Mouse (Mus musculus): Measurements from ENCODE around the gene Chrng. TPM values are rescaled to one million over a fixed set of nuclear protein-coding genes. Genes with fewer than 3 reads are reported as not detected.

The Chrng gene
- polyA plus RNA-seq, 1 experiment from 2014 or later = 0.36 TPM

DNA sequence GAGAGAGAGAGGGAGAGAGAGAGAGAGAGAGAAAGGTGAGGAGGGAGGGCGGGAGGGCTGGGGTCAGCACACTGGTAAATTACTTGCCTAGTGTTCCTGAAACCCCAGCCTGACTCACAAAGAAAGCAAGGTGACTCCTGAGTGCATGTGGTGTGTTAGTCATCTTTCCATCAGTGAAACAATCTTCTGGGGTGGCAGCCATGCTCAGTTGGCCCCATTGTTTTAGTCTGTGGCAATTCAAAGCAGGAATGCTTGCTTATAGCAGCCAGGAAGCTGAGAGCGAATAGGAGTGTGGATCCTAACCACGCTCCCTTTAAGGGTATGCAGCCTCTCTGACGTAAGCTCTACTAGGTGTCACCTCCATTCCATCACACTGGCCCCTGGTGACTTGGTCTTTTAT lies 50.7 kb downstream of the Chrng start:
- TF ChIP-seq EP300 (optimal IDR thresholded peaks at IDR 0.05) (no peak), CTCF (IDR thresholded peaks at IDR 0.05; ENCODE audit: low read depth) (no peak)
- ATAC-seq (ENCODE audit: low FRiP score, low TSS enrichment) (no peak), DNase-seq (ENCODE audit: low spot score) (no peak)
- Histone ChIP-seq H3K9me3 (ENCODE audit: control insufficient read depth, low read length) (no peaks in the 10 kb centered on the region), H3K4me3 (ENCODE audit: low read depth, low read length) (no peak overlapping the region), H3K36me3 (ENCODE audit: control insufficient read depth, insufficient read depth, low read length) (no peaks in the 10 kb centered on the region), H3K27me3 (ENCODE audit: control insufficient read depth, insufficient read depth, low read length) (0 out of 2 replicates have a peak, but pooled peaks cover 3% of the 10 kb centered on the region), H3K4me2 (replicated peaks; ENCODE audit: low read depth) (no peak overlapping the region), H3K27ac (replicated peaks) (no peak overlapping the region), H3K9ac (ENCODE audit: low read length) (no peak overlapping the region), H3K4me1 (replicated peaks; ENCODE audit: control insufficient read depth, insufficient read depth) (no peaks in the 10 kb centered on the region)
- WGBS = 63% methylated on average over 4 of the region's 4 CpGs

DNA sequence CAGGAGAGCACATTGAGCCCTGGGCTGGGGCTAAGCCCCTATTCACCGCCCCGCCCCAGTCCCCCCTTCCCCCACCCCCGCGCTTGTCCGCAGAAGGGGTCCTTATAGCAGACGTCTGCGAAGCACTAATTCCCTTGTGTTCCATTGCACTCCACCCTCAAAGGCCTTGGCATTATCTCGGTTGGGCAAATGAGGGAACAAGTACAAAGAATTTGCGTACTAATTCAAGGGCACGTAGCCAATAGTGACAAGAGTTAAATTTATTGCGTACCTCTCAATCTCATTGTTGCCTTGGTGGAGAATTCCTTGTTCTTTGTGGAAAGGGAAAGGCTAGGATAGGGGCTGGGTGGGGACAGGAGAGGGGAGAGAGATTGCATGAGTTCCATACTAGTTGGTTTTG lies 53.2 kb downstream of the Chrng start:
- no peak overlapping the region for H3K4me3 ChIP-seq (ENCODE audit: low read depth, low read length)
- no peaks in the 10 kb centered on the region for H3K36me3 ChIP-seq (ENCODE audit: control insufficient read depth, insufficient read depth, low read length)
- 17% methylated on average over 11 of the region's 11 CpGs for WGBS
- TF ChIP-seq CTCF (IDR thresholded peaks at IDR 0.05; ENCODE audit: low read depth) = no peak
- TF ChIP-seq EP300 (optimal IDR thresholded peaks at IDR 0.05) = no peak
- H3K9me3 ChIP-seq (ENCODE audit: control insufficient read depth, low read length) = no peaks in the 10 kb centered on the region
- no peak overlapping the region for H3K27ac ChIP-seq (replicated peaks)
- no peak overlapping the region for H3K9ac ChIP-seq (ENCODE audit: low read length)
- H3K4me2 ChIP-seq (replicated peaks; ENCODE audit: low read depth) = no peak overlapping the region
- ATAC-seq (ENCODE audit: low FRiP score, low TSS enrichment) = no peak
- no peak for DNase-seq (ENCODE audit: low spot score)
- H3K4me1 ChIP-seq (replicated peaks; ENCODE audit: control insufficient read depth, insufficient read depth) = no peaks in the 10 kb centered on the region
- H3K27me3 ChIP-seq (ENCODE audit: control insufficient read depth, insufficient read depth, low read length) = 0 out of 2 replicates have a peak, but pooled peaks cover 5% of the 10 kb centered on the region

DNA sequence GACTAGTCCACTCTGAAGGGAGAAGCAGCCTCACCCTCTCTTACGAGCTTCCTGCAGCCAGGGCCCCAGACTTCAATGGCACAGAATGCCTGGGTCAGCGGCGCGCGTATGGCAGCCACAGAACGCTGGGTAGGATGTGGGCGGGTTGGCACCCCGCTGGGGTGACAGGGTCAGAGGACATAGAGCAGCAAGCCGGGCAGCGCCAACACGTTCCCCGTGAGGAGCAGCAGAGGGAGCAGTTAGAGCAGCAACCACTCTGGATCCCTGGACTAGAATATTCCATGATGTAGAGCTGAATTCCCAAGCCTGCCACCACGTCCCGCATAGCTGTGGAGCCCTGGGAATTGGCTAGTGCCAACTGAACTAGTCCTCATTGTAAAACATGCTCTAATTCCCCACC lies 54.0 kb downstream of the Chrng start:
- Histone ChIP-seq H3K27ac (replicated peaks) (no peak overlapping the region), H3K4me2 (replicated peaks; ENCODE audit: low read depth) (no peak overlapping the region), H3K27me3 (ENCODE audit: control insufficient read depth, insufficient read depth, low read length) (0 out of 2 replicates have a peak, but pooled peaks cover 5% of the 10 kb centered on the region), H3K9ac (ENCODE audit: low read length) (no peak overlapping the region), H3K4me1 (replicated peaks; ENCODE audit: control insufficient read depth, insufficient read depth) (no peaks in the 10 kb centered on the region), H3K4me3 (ENCODE audit: low read depth, low read length) (no peak overlapping the region), H3K9me3 (ENCODE audit: control insufficient read depth, low read length) (no peaks in the 10 kb centered on the region), H3K36me3 (ENCODE audit: control insufficient read depth, insufficient read depth, low read length) (no peaks in the 10 kb centered on the region)
- no peak for ATAC-seq (ENCODE audit: low FRiP score, low TSS enrichment)
- 18% methylated on average over 14 of the region's 14 CpGs for WGBS
- peak; percentile 19 for DNase-seq (ENCODE audit: low spot score)
- TF ChIP-seq CTCF (IDR thresholded peaks at IDR 0.05; ENCODE audit: low read depth) (peak; percentile 50), EP300 (optimal IDR thresholded peaks at IDR 0.05) (no peak)

DNA sequence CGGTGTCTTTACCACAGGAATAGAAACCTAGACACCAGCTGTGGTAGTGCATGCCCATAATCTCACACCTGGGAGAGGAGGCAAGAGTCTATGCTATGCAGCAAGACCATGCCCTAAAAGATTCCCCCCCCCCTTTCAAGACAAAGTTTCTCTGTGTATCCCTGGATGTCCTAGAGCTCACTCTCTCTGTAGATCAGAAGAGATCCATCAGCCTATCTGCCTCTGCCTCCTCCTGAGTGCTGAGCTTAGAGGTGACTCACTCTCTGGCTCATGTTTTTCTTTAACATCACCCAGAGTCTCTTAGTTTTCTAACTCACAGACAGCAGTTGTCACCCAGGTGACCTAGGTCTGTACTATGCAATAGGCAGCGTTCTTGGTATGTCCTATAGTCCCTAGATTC lies 54.9 kb downstream of the Chrng start:
- no peak overlapping the region for H3K27ac ChIP-seq (replicated peaks)
- H3K9me3 ChIP-seq (ENCODE audit: control insufficient read depth, low read length) = no peaks in the 10 kb centered on the region
- H3K36me3 ChIP-seq (ENCODE audit: control insufficient read depth, insufficient read depth, low read length) = no peaks in the 10 kb centered on the region
- ATAC-seq (ENCODE audit: low FRiP score, low TSS enrichment) = no peak
- peaks cover 9% of the 10 kb centered on the region; the same call in 1 of the 2 replicates for H3K27me3 ChIP-seq (ENCODE audit: control insufficient read depth, insufficient read depth, low read length)
- H3K4me1 ChIP-seq (replicated peaks; ENCODE audit: control insufficient read depth, insufficient read depth) = 0 out of 2 replicates have a peak, but pooled peaks cover under 1% of the 10 kb centered on the region
- H3K9ac ChIP-seq (ENCODE audit: low read length) = no peak overlapping the region
- H3K4me2 ChIP-seq (replicated peaks; ENCODE audit: low read depth) = no peak overlapping the region
- TF ChIP-seq CTCF (IDR thresholded peaks at IDR 0.05; ENCODE audit: low read depth) (no peak), EP300 (optimal IDR thresholded peaks at IDR 0.05) (no peak)
- whole genome bisulfite sequencing = 69% methylated on average over 2 of the region's 2 CpGs
- no peak overlapping the region for H3K4me3 ChIP-seq (ENCODE audit: low read depth, low read length)
- no peak for DNase-seq (ENCODE audit: low spot score)

Other genes with a start within 250 kb of the Chrng start
- not detected in 2 replicates for gene Alppl2, start 114.7 kb upstream of the Chrng start, polyA plus RNA-seq (2015; fragmentation: Nextera tagmentation; extraction: Ambion mirVana)
- gene Alpi, start 103.1 kb upstream of the Chrng start, polyA plus RNA-seq (2015; fragmentation: Nextera tagmentation; extraction: Ambion mirVana) = 5.7 and 11.4 TPM in 2 replicates
- 0.38 TPM in 1 of 2 replicates, not detected in the other for gene Akp3, start 79.7 kb upstream of the Chrng start, polyA plus RNA-seq (2015; fragmentation: Nextera tagmentation; extraction: Ambion mirVana)
- 2.2 and 2.3 TPM in 2 replicates for gene Ecel1, start 48.1 kb upstream of the Chrng start, polyA plus RNA-seq (2015; fragmentation: Nextera tagmentation; extraction: Ambion mirVana)
- 0.04 TPM in 1 of 2 replicates, not detected in the other for gene Prss56, start 21.3 kb upstream of the Chrng start, polyA plus RNA-seq (2015; fragmentation: Nextera tagmentation; extraction: Ambion mirVana)
- gene Chrnd, start 14.1 kb upstream of the Chrng start, polyA plus RNA-seq (2015; fragmentation: Nextera tagmentation; extraction: Ambion mirVana) = 0.04 and 0.08 TPM in 2 replicates
- gene Eif4e2, start 9.3 kb downstream of the Chrng start, polyA plus RNA-seq (2015; fragmentation: Nextera tagmentation; extraction: Ambion mirVana) = 128 and 135 TPM in 2 replicates
- 0.50 and 0.73 TPM in 2 replicates for gene Efhd1, start 59.7 kb downstream of the Chrng start, polyA plus RNA-seq (2015; fragmentation: Nextera tagmentation; extraction: Ambion mirVana)
- gene Gigyf2, start 122.3 kb downstream of the Chrng start, polyA plus RNA-seq (2015; fragmentation: Nextera tagmentation; extraction: Ambion mirVana) = 18.7 and 20.8 TPM in 2 replicates
- gene Kcnj13, start 190.1 kb downstream of the Chrng start, polyA plus RNA-seq (2015; fragmentation: Nextera tagmentation; extraction: Ambion mirVana) = 10.9 and 11.6 TPM in 2 replicates